16 mouse cellular contexts compared by ENCODE assay signal in genomic region chr17:89553597-89553996, GRCm38 (mm10).
"Had no signal": no experiment of that assay in that cellular context is flagged by ENCODE, and none has a peak within 500 bp of the region (broad histone marks: within the 10 kb centered on the region; RNA-seq: fewer than 3 reads in every experiment).

No protein-coding gene starts in this region.

- ATAC-seq: intestine, embryonic 16.5 days; midbrain, embryonic 13.5 days had no signal

- H3K27me3 ChIP-seq: kidney, embryonic 15.5 days; limb, embryonic 13.5 days; midbrain, embryonic 13.5 days; stomach, embryonic 15.5 days had no signal

- H3K9me3 ChIP-seq: kidney, embryonic 15.5 days; limb, embryonic 13.5 days; midbrain, embryonic 13.5 days; stomach, embryonic 15.5 days had no signal

- H3K9ac ChIP-seq: kidney, embryonic 15.5 days; limb, embryonic 13.5 days; liver, embryonic 14.5 days; midbrain, embryonic 13.5 days; stomach, embryonic 15.5 days had no signal

- DNase-seq: kidney, adult 2 months; kidney, postnatal 25 days; left cerebral cortex, postnatal 4 days; lung, adult 18-20 months; lung, postnatal 36 days; right cerebral cortex, postnatal 4 days; spleen, adult 18-20 months; thymus, adult 2 months; thymus, postnatal 25 days had no signal

- H3K4me3 ChIP-seq: kidney, embryonic 15.5 days; layer of hippocampus, adult 2 months; limb, embryonic 13.5 days; midbrain, embryonic 13.5 days; stomach, embryonic 15.5 days had no signal

- H3K4me2 ChIP-seq: kidney, embryonic 15.5 days; limb, embryonic 13.5 days; midbrain, embryonic 13.5 days; stomach, embryonic 15.5 days had no signal

- H3K4me1 ChIP-seq: kidney, embryonic 15.5 days; limb, embryonic 13.5 days; midbrain, embryonic 13.5 days; stomach, embryonic 15.5 days had no signal

- H3K36me3 ChIP-seq: kidney, embryonic 15.5 days; limb, embryonic 13.5 days; midbrain, embryonic 13.5 days; stomach, embryonic 15.5 days had no signal

- H3K27ac ChIP-seq: kidney, embryonic 15.5 days; layer of hippocampus, adult 2 months; limb, embryonic 13.5 days; liver, embryonic 14.5 days; midbrain, embryonic 13.5 days; stomach, embryonic 15.5 days had no signal
